Mouse (Mus musculus): ENCODE results near the gene Zfp422. TPM values are rescaled to one million over a fixed set of nuclear protein-coding genes. Genes with fewer than 3 reads are reported as not detected.

Gene Zfp422
- polyA plus RNA-seq, 1 experiment from 2014 or later: 313 TPM

DNA sequence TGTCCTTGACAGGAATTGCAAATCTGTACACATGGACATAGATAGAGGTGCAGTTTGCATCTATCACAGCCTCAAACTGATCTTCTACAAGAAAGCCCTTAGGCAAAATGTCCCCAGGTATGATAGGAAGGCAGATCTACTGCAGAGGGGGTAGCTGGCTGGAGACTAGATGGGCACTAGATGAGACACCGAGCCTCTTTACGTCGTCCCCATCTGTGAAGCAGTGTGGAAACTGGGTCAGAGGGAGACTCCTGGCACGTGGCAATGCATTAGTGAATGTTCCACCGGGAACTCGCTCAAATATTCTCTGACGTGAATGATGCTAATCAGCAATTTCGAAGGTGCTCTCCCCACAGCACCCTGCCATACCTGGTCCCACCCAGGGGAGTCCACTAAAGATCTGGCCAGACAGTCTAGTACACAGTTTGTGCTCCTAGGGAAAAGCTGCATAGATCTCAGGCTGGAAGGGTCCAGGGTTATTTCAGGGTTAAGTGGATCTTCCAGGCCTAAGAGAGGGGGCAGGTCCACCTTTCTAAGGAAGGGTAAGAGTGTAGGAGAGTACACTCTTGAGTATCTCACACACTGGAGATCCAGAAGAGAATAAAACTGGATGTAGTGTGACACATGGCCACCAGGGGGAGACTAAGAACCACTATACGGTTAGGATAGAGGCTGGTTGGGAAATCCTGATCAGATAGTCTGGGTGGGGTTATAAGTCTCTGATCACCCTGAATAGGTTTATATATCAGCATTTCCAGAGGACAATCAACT, 25.1 kb upstream of the Zfp422 start:
- no peak overlapping the region for H3K4me2 ChIP-seq (replicated peaks; ENCODE audit: low read depth, low read length)
- WGBS: 64% methylated on average over 9 of the region's 9 CpGs
- no peaks in the 10 kb centered on the region for H3K4me1 ChIP-seq (replicated peaks; ENCODE audit: control insufficient read depth, insufficient read depth, low read length)
- no peak overlapping the region for H3K9ac ChIP-seq (ENCODE audit: low read depth, low read length)
- H3K27ac ChIP-seq (ENCODE audit: low read depth, low read length): no peak overlapping the region
- no peak overlapping the region for H3K4me3 ChIP-seq (ENCODE audit: low read depth, low read length)
- H3K9me3 ChIP-seq (ENCODE audit: control insufficient read depth, low read length): no peaks in the 10 kb centered on the region
- H3K36me3 ChIP-seq (ENCODE audit: control insufficient read depth, insufficient read depth, low read length): no peaks in the 10 kb centered on the region
- no peaks in the 10 kb centered on the region for H3K27me3 ChIP-seq (ENCODE audit: control insufficient read depth, insufficient read depth, low read length)
- ATAC-seq (ENCODE audit: low FRiP score): peak; percentile 69
- DNase-seq (ENCODE audit: low spot score): peak; percentile 88

DNA sequence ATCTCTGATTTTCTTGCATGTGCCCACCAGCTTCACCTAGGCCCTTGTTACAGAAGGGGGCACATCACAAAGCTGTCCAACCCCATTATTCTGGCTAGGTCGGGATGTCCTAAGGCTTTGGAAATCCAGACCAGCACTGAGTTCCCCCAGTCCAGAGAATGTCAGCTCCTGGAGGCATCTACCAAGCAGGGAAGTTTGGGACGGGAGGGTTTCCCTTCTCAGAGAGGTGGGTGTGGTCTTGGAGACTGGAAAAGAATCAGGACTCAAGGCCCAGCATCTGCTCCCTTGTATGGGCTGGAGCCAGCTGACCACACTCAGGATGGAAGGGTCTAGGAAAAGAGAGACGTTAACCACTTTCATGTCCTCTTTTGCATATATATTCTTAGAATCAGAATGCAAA, 24.4 kb upstream of the Zfp422 start:
- Histone ChIP-seq H3K9ac (ENCODE audit: low read depth, low read length) (no peak overlapping the region), H3K4me2 (replicated peaks; ENCODE audit: low read depth, low read length) (no peak overlapping the region), H3K4me3 (ENCODE audit: low read depth, low read length) (no peak overlapping the region), H3K36me3 (ENCODE audit: control insufficient read depth, insufficient read depth, low read length) (no peaks in the 10 kb centered on the region), H3K9me3 (ENCODE audit: control insufficient read depth, low read length) (no peaks in the 10 kb centered on the region), H3K27ac (ENCODE audit: low read depth, low read length) (no peak overlapping the region), H3K4me1 (replicated peaks; ENCODE audit: control insufficient read depth, insufficient read depth, low read length) (no peaks in the 10 kb centered on the region), H3K27me3 (ENCODE audit: control insufficient read depth, insufficient read depth, low read length) (no peaks in the 10 kb centered on the region)
- DNase-seq (ENCODE audit: low spot score) (no peak), ATAC-seq (ENCODE audit: low FRiP score) (no peak)
- WGBS: 72% methylated on average over 3 of the region's 3 CpGs

DNA sequence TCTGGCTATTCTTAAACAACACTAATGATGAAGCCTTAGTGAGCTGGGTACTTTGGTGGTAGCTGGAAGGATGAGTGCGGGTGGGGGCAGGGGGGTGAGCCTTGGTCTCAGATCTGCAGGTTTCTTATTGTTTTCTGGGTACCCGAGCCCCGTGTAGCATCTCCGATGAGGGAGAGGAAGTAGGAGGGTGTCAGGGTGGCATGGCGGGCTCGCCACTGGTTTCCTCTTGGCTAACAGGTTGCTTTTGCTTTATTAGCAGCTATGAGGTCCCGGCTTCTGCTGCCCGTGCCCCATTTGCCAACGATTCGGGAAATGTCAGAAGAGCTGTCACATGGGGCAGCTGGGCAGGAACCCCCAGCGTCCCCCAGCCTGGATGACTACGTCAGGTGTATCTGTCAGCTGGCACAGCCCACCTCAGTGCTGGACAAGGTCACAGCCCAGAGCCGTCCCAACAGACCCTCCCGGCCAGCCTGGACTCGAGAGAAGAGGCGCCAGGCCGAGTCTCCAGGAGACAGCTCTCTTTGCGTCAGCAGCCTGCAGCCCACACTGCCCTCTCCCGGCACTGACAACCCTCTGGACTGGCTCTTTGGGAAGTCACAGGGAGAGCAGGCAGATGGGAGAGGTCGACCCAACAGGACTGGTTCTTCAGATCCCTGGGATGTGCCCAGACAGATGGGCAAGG, 22.8 kb upstream of the Zfp422 start:
- 81% methylated on average over 20 of the region's 20 CpGs for WGBS
- H3K9me3 ChIP-seq (ENCODE audit: control insufficient read depth, low read length): no peaks in the 10 kb centered on the region
- no peaks in the 10 kb centered on the region for H3K36me3 ChIP-seq (ENCODE audit: control insufficient read depth, insufficient read depth, low read length)
- ATAC-seq (ENCODE audit: low FRiP score) (no peak), DNase-seq (ENCODE audit: low spot score) (no peak)
- no peak overlapping the region for H3K27ac ChIP-seq (ENCODE audit: low read depth, low read length)
- no peak overlapping the region for H3K4me2 ChIP-seq (replicated peaks; ENCODE audit: low read depth, low read length)
- no peaks in the 10 kb centered on the region for H3K4me1 ChIP-seq (replicated peaks; ENCODE audit: control insufficient read depth, insufficient read depth, low read length)
- no peaks in the 10 kb centered on the region for H3K27me3 ChIP-seq (ENCODE audit: control insufficient read depth, insufficient read depth, low read length)
- no peak overlapping the region for H3K4me3 ChIP-seq (ENCODE audit: low read depth, low read length)
- H3K9ac ChIP-seq (ENCODE audit: low read depth, low read length): no peak overlapping the region

DNA sequence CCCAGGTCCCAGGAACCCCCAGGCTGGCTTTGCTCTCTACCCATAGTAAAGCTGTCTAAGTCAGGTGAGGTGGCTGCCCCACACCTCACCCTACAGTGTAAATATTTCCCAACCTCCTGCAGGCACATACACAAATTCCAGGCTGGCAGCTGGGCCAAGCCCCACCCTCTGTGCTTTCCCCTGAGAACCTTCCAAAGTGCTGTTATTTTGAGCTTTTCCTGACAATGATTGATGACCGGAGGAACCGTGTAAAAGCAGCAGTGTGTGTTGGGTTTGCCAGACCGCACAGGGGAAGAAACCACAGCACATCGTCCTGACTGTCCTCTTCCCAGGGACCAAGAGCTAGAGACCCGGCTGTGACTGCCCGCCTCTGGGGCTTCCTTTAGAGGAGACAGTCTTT, 21.6 kb upstream of the Zfp422 start, which contains the start of gene Depp1:
Gene Depp1, plus strand, starts transcription at position 204 of the 400 bp plus-strand sequence.
- Histone ChIP-seq H3K9me3 (ENCODE audit: control insufficient read depth, low read length) (no peaks in the 10 kb centered on the region), H3K27ac (ENCODE audit: low read depth, low read length) (no peak within 1 kb of the TSS), H3K9ac (ENCODE audit: low read depth, low read length) (no peak within 1 kb of the TSS), H3K36me3 (ENCODE audit: control insufficient read depth, insufficient read depth, low read length) (no peaks in the 10 kb centered on the region), H3K4me2 (replicated peaks; ENCODE audit: low read depth, low read length) (no peak within 1 kb of the TSS), H3K27me3 (ENCODE audit: control insufficient read depth, insufficient read depth, low read length) (no peaks in the 10 kb centered on the region), H3K4me1 (replicated peaks; ENCODE audit: control insufficient read depth, insufficient read depth, low read length) (no peaks in the 10 kb centered on the region), H3K4me3 (ENCODE audit: low read depth, low read length) (no peak within 1 kb of the TSS)
- WGBS: 30% methylated on average over 6 of the region's 6 CpGs
- DNase-seq (ENCODE audit: low spot score) (peak; percentile 46), ATAC-seq (ENCODE audit: low FRiP score) (peak; percentile 37; the same call in 1 of the 2 replicates)

DNA sequence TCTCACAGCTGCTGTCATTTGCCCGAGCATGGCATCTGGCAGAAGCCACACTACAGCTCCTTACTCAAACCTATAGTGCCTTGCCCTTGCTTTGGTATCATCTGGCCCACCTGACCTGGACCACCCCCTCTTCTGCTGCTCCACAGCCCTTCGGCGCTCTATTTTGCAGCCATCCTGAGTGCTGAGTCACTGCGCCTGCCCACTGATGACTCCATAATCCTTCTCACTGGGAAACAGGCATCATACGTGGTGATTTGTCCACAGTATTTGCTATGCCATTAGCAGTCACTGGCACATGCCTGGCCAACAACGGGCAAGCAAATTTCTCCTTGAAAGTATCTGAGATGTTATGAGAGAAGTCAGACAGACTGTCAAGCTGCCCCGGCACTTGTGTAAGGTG, 21.0 kb upstream of the Zfp422 start:
- Histone ChIP-seq H3K9me3 (ENCODE audit: control insufficient read depth, low read length) (no peaks in the 10 kb centered on the region), H3K4me3 (ENCODE audit: low read depth, low read length) (no peak overlapping the region), H3K4me1 (replicated peaks; ENCODE audit: control insufficient read depth, insufficient read depth, low read length) (no peaks in the 10 kb centered on the region), H3K9ac (ENCODE audit: low read depth, low read length) (no peak overlapping the region), H3K27me3 (ENCODE audit: control insufficient read depth, insufficient read depth, low read length) (no peaks in the 10 kb centered on the region), H3K36me3 (ENCODE audit: control insufficient read depth, insufficient read depth, low read length) (no peaks in the 10 kb centered on the region), H3K27ac (ENCODE audit: low read depth, low read length) (no peak overlapping the region), H3K4me2 (replicated peaks; ENCODE audit: low read depth, low read length) (no peak overlapping the region)
- DNase-seq (ENCODE audit: low spot score) (no peak), ATAC-seq (ENCODE audit: low FRiP score) (no peak)
- WGBS: 94% methylated on average over 7 of the region's 7 CpGs

DNA sequence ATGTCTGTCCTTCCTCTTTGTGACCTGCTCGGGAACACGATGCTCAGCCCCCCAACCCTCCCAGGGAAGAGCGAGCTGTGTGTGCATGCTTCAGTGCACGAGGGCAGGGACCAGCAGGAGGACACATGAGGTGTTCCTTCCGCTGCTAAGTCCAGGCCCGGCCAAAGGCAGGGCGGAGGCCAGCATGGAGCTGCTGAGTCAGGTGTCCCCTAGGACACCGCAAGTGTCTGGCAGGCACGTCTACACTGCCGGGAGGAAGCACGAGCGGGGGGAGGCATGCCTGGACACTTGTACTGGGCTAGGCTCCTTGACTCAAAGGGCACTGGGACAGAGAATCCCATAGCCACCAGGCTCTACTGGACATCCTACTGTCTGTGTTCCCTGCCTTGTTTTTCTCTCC, 19.0 kb upstream of the Zfp422 start:
- H3K4me2 ChIP-seq (replicated peaks; ENCODE audit: low read depth, low read length): no peak overlapping the region
- H3K9ac ChIP-seq (ENCODE audit: low read depth, low read length): no peak overlapping the region
- H3K36me3 ChIP-seq (ENCODE audit: control insufficient read depth, insufficient read depth, low read length): no peaks in the 10 kb centered on the region
- H3K4me3 ChIP-seq (ENCODE audit: low read depth, low read length): no peak overlapping the region
- DNase-seq (ENCODE audit: low spot score) (no peak), ATAC-seq (ENCODE audit: low FRiP score) (no peak)
- H3K27me3 ChIP-seq (ENCODE audit: control insufficient read depth, insufficient read depth, low read length): no peaks in the 10 kb centered on the region
- 72% methylated on average over 12 of the region's 12 CpGs for WGBS
- H3K9me3 ChIP-seq (ENCODE audit: control insufficient read depth, low read length): no peaks in the 10 kb centered on the region
- H3K4me1 ChIP-seq (replicated peaks; ENCODE audit: control insufficient read depth, insufficient read depth, low read length): no peaks in the 10 kb centered on the region
- H3K27ac ChIP-seq (ENCODE audit: low read depth, low read length): no peak overlapping the region

DNA sequence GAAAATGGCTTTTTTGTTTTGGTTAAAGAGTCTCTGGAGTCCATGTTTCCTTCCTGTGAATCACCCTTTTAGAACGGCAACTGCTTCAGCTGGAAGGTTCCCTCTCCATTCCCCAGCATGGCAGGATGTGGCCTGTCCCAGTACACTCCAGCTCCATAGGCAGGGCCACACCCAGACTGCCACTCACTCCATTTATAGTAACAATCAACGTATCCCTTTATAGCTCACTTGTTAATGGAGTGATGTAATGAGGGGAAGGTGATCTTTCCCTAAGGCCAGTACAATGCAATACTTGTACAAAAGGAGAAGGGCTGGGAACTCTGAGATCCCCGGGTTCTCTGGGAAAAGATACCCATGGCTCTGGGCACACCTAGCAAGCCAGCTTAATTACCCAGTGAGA, 15.5 kb upstream of the Zfp422 start:
- Histone ChIP-seq H3K27ac (ENCODE audit: low read depth, low read length) (no peak overlapping the region), H3K36me3 (ENCODE audit: control insufficient read depth, insufficient read depth, low read length) (0 out of 2 replicates have a peak, but pooled peaks cover 2% of the 10 kb centered on the region), H3K4me2 (replicated peaks; ENCODE audit: low read depth, low read length) (no peak overlapping the region), H3K9ac (ENCODE audit: low read depth, low read length) (no peak overlapping the region), H3K4me3 (ENCODE audit: low read depth, low read length) (no peak overlapping the region), H3K9me3 (ENCODE audit: control insufficient read depth, low read length) (no peaks in the 10 kb centered on the region), H3K4me1 (replicated peaks; ENCODE audit: control insufficient read depth, insufficient read depth, low read length) (no peaks in the 10 kb centered on the region), H3K27me3 (ENCODE audit: control insufficient read depth, insufficient read depth, low read length) (no peaks in the 10 kb centered on the region)
- ATAC-seq (ENCODE audit: low FRiP score) (no peak), DNase-seq (ENCODE audit: low spot score) (no peak)
- 79% methylated on average over 3 of the region's 3 CpGs for WGBS

DNA sequence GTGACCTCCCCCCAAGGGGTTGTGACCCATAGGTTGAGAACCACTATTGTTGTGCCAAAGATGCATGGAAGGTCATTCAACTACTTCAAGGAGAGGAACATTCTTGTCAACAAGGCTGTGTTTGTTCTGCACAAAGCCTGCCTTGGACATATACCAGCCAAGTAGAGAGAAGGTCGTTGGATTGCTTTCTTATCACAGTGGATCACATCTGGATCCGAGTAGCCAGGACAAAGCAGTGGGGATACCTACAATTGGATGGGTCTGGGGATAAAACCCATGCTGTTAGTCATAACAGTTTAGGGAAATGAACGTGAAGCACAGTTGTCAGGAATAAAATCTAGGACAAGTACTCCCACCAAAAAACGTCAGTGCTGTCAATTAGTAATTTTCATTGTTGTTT, 15.1 kb upstream of the Zfp422 start:
- no peak for ATAC-seq (ENCODE audit: low FRiP score)
- DNase-seq (ENCODE audit: low spot score): no peak
- Histone ChIP-seq H3K36me3 (ENCODE audit: control insufficient read depth, insufficient read depth, low read length) (0 out of 2 replicates have a peak, but pooled peaks cover 2% of the 10 kb centered on the region), H3K9me3 (ENCODE audit: control insufficient read depth, low read length) (no peaks in the 10 kb centered on the region), H3K4me2 (replicated peaks; ENCODE audit: low read depth, low read length) (no peak overlapping the region), H3K4me3 (ENCODE audit: low read depth, low read length) (no peak overlapping the region), H3K4me1 (replicated peaks; ENCODE audit: control insufficient read depth, insufficient read depth, low read length) (no peaks in the 10 kb centered on the region), H3K9ac (ENCODE audit: low read depth, low read length) (no peak overlapping the region), H3K27ac (ENCODE audit: low read depth, low read length) (no peak overlapping the region), H3K27me3 (ENCODE audit: control insufficient read depth, insufficient read depth, low read length) (no peaks in the 10 kb centered on the region)
- WGBS: 58% methylated on average over 4 of the region's 4 CpGs

DNA sequence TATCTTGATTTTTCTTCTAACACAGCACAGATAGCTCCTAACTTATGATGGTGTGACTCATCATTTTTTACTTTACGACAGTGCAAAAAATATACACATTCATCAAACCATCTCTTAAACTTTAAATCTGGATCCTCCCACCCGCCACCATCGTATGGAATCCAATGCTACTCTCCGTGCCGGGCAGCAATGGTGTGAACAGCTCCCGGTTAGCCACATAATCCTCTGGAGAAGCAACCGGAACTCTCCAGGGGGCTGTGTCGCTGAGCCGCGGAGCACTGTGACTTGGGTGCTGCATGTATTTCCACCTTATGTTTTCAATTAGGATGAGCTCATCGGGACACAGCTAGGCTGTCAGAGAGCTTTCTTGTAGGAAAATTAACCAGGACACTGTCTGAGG, 14.1 kb upstream of the Zfp422 start:
- WGBS: 83% methylated on average over 11 of the region's 11 CpGs
- ATAC-seq (ENCODE audit: low FRiP score) (no peak), DNase-seq (ENCODE audit: low spot score) (no peak)
- H3K4me1 ChIP-seq (replicated peaks; ENCODE audit: control insufficient read depth, insufficient read depth, low read length): no peaks in the 10 kb centered on the region
- 0 out of 2 replicates have a peak, but pooled peaks cover 2% of the 10 kb centered on the region for H3K36me3 ChIP-seq (ENCODE audit: control insufficient read depth, insufficient read depth, low read length)
- no peak overlapping the region for H3K4me3 ChIP-seq (ENCODE audit: low read depth, low read length)
- no peak overlapping the region for H3K9ac ChIP-seq (ENCODE audit: low read depth, low read length)
- H3K27ac ChIP-seq (ENCODE audit: low read depth, low read length): no peak overlapping the region
- no peaks in the 10 kb centered on the region for H3K9me3 ChIP-seq (ENCODE audit: control insufficient read depth, low read length)
- no peak overlapping the region for H3K4me2 ChIP-seq (replicated peaks; ENCODE audit: low read depth, low read length)
- no peaks in the 10 kb centered on the region for H3K27me3 ChIP-seq (ENCODE audit: control insufficient read depth, insufficient read depth, low read length)
